Mouse (Mus musculus) hindbrain, embryonic 16.5 days (tissue): Measurements from ENCODE around the gene Ppp1r3a. TPM values are rescaled to one million over a fixed set of nuclear protein-coding genes. Genes with fewer than 3 reads are reported as not detected.

ENCODE experiments used
- ATAC-seq: fragments of 200-750 bp; cut with Nextera tagmentation; 2 replicates; pipeline ENCODE4 v1.8.0; 2017; ENCODE audit warnings: moderate TSS enrichment, moderate library complexity
- H3K27ac ChIP-seq: fragments of 300-500 bp; sonication (generic); 2 replicates; pipeline ENCODE4 v1.5.1; 2014; ENCODE audit warnings: low read depth, mild to moderate bottlenecking, control low read depth, low read length, moderate library complexity
- H3K27me3 ChIP-seq: fragments of 300-500 bp; sonication (generic); replicated peaks from 2 replicates; pipeline ENCODE4 v1.6.1; 2014; ENCODE audit warnings: low read length; ENCODE audit not compliant: control insufficient read depth, insufficient read depth
- H3K36me3 ChIP-seq: fragments of 300-500 bp; sonication (generic); 2 replicates; pipeline ENCODE4 v1.6.1; 2014; ENCODE audit warnings: mild to moderate bottlenecking, low read length, moderate library complexity, mixed read lengths; ENCODE audit not compliant: control insufficient read depth, insufficient read depth
- H3K4me1 ChIP-seq: fragments of 300-500 bp; sonication (generic); 2 replicates; pipeline ENCODE4 v1.6.1; 2014; ENCODE audit warnings: low read depth, low read length; ENCODE audit not compliant: control insufficient read depth, insufficient read depth
- H3K4me2 ChIP-seq: fragments of 300-500 bp; sonication (generic); 2 replicates; pipeline ENCODE4 v1.6.1; 2014; ENCODE audit warnings: mild to moderate bottlenecking, low read length, control low read depth, moderate library complexity
- H3K4me3 ChIP-seq: fragments of 300-500 bp; sonication (generic); 2 replicates; pipeline ENCODE4 v1.5.1; 2014; ENCODE audit warnings: mild to moderate bottlenecking, low read length, control low read depth, moderate library complexity
- H3K9ac ChIP-seq: fragments of 300-500 bp; sonication (generic); 2 replicates; pipeline ENCODE4 v1.6.1; 2014; ENCODE audit warnings: low read depth, mild to moderate bottlenecking, control low read depth, low read length, moderate library complexity
- H3K9me3 ChIP-seq: fragments of 300-500 bp; sonication (generic); 2 replicates; pipeline ENCODE4 v1.6.1; 2014; ENCODE audit warnings: mild to moderate bottlenecking, low read length, moderate library complexity; ENCODE audit not compliant: control insufficient read depth
- WGBS: fragments of 180-500 bp; shearing (Covaris S2); extraction: QIAGEN DNeasy Blood & Tissue Kit; methylation state at CpG from one replicate; pipeline ENCODE4 v1.1.7; 2014; 5-methylcytosine and 5-hydroxymethylcytosine counted together
- polyA plus RNA-seq: library from polyadenylated mRNA; unstranded; fragments of >200 nt; fragmentation: Nextera tagmentation; extraction: Ambion mirVana; gene quantifications from 2 replicates; pipeline ENCODE4 v1.2.1, GENCODE M21; 2015

Gene Ppp1r3a
- polyA plus RNA-seq: 0.07 TPM in 1 of 2 replicates, not detected in the other

DNA sequence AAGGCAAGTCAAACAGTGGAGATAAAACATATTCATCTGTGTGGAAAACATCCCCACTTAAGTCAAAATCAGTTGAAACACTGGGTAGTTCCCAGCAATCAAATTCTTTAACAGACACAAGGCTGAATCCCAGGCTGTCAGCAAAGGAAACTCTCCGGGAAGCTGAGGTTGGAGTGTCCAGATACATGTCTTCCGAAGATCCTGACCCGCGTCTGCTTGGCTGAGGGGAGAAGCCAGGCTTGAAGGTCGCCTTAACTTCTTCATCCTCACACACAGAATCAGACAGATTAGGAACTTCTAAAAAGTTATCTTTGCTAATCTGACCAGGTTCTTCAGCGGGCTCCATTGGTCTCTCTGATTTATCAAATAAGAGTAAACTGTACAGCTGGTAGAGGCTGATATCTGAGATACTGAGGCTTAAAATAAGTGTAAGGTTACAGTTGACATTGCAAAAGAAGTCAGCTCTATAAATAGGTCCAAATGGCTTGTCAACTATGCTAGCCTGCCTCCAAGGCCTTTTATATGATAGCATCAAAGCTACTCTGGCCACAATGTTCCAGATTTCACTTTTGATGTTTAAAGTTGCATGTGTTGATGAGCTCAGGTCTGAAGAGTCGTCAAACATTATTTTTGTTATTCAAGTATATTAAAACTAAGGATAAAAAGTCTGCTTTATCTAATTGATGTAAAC, at the start of gene Ppp1r3a:
Gene Ppp1r3a (minus strand): TSS at position 374 of the 691 bp plus-strand sequence.
- Histone ChIP-seq H3K4me2 (no peak within 1 kb of the TSS), H3K36me3 (no peaks in the 10 kb centered on the region), H3K27me3 (no peaks in the 10 kb centered on the region), H3K27ac (no peak within 1 kb of the TSS), H3K9me3 (no peaks in the 10 kb centered on the region), H3K4me1 (no peaks in the 10 kb centered on the region), H3K4me3 (no peak within 1 kb of the TSS), H3K9ac (no peak within 1 kb of the TSS)
- 90% methylated on average over 7 of the region's 7 CpGs for WGBS
- ATAC-seq: no peak

DNA sequence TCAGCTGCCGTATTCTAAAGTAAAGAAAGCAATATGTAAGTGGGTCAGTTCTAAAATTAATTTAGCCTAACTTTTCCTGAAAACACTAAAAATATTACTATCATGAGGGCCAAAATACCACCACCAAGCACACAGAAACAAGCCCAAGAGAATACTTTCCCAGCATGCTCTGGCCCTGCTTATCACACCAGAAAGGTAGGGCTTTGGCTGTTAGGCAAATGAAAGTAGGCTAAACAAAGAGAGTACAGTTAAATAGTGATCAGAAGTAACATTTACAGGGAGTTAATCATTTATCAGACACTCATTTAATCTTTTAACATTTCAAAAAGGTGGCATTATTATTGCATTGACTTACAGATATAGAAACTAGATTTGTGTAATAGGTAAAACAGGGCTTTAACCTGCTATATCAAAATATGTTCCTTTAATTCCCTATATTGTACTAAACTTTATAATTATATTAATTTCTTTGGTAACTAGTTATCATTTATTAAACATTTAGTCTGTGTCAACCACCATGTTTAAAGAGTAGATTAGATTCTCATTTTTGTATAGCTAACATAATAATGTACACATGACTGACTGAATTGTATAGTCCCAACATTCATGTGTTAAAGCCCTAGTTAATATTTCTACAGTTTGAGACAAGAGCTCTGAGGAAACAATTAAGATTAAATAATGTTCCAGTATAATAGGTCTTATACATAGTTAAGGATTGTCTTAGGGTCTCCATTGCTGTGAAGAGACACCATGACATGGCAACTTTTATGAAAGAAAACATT, 32.3 kb upstream of the Ppp1r3a start:
- no peaks in the 10 kb centered on the region for H3K36me3 ChIP-seq
- no peak for ATAC-seq

DNA sequence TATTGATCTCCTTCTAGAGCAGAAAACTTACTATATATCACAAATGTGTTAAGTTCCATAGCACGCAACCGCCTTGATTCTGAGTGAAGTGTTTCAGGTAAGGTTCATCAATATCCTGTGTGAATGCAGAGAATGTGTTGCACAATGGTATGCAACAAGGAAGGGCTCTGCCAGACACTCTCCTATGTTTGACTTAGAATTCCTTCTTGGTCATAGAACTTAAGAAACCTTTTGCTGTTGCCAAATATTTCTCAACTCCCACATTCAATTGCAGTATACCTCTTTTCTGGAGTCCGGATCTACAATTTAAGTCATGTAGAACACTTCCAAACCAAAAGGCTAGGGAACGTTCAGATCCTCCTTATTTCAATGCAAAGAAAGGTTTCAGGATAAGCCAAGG, 22.8 kb upstream of the Ppp1r3a start:
- Histone ChIP-seq H3K36me3 (no peaks in the 10 kb centered on the region), H3K4me3 (no peak overlapping the region), H3K9me3 (no peaks in the 10 kb centered on the region; the same call in 1 of the 2 replicates), H3K4me1 (no peaks in the 10 kb centered on the region), H3K4me2 (no peak overlapping the region), H3K9ac (no peak overlapping the region), H3K27me3 (no peaks in the 10 kb centered on the region), H3K27ac (no peak overlapping the region)
- WGBS: 91% methylated on average over 4 of the region's 4 CpGs
- ATAC-seq: no peak

More for the DNA sequence above, 32.3 kb upstream of the Ppp1r3a start:
- Histone ChIP-seq H3K9me3 (no peaks in the 10 kb centered on the region), H3K4me3 (no peak overlapping the region), H3K27ac (no peak overlapping the region), H3K27me3 (no peaks in the 10 kb centered on the region), H3K4me2 (no peak overlapping the region), H3K9ac (no peak overlapping the region), H3K4me1 (no peaks in the 10 kb centered on the region)
- 97% methylated on average over 1 of the region's 1 CpGs for WGBS

DNA sequence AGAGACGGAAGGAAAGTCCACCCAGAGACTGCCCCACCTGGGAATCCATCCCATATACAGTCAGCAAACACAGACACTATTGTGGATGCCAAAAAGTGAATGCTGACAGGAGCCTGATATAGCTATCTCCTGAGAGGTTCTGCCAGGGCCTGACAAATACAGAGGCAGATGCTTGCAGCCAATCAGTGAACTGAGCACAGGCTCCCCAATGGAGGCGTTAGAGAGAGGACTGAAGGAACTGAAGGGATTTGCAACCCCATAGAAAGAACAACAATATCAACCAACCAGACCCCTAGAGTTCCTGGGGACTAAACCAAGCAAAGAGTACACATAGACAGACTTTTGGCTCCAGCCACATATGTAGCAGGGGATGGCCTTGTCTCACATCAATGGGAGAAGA, 16.6 kb upstream of the Ppp1r3a start:
- H3K4me3 ChIP-seq: no peak overlapping the region
- no peaks in the 10 kb centered on the region for H3K36me3 ChIP-seq
- WGBS: 77% methylated on average over 2 of the region's 2 CpGs
- no peaks in the 10 kb centered on the region for H3K27me3 ChIP-seq
- no peak for ATAC-seq
- no peak overlapping the region for H3K9ac ChIP-seq
- no peak overlapping the region for H3K27ac ChIP-seq
- H3K4me2 ChIP-seq: no peak overlapping the region
- H3K9me3 ChIP-seq: no peaks in the 10 kb centered on the region
- H3K4me1 ChIP-seq: no peaks in the 10 kb centered on the region

DNA sequence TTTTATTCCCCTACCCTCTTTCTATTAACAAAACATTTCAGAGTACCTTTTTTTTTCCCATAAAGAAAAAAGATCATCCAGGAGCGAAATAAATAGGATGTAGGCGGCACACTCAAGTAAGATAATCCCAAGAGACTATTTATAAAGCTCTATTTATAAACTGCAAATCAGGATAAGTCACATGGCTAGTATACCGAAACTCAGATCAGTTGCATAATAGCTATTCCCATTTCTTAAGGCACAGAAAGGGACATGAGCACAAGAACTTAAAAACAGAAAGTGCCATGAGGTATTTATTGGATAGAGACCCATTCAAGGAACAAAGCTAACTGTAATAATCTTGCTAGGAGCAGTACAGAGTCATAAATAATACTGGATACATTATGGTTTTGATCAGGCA, 2.4 kb upstream of the Ppp1r3a start:
- no peaks in the 10 kb centered on the region for H3K4me1 ChIP-seq
- 74% methylated on average over 3 of the region's 3 CpGs for WGBS

DNA sequence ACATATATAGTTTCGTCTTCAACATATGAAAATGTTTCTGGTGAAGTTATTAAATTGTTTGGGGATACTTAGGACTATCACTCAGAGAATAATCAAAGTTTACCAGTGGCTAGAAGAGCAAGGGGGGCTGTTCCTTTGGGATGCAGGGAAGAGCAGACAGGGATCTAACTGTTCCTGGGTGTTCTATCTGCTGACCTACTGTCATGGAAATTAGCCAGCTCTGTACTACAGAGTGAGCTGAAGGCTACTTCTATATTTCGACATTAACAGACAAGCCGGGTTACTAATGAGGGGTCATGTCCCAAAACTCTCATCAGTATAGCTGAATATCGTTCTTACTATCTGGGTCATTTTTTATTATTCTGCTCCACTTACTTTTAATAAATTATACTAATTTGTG, 1.6 kb downstream of the Ppp1r3a start:
- H3K4me2 ChIP-seq: no peak overlapping the region
- no peak for ATAC-seq
- H3K9me3 ChIP-seq: no peaks in the 10 kb centered on the region
- WGBS: 78% methylated on average over 4 of the region's 4 CpGs
- no peaks in the 10 kb centered on the region for H3K4me1 ChIP-seq
- no peaks in the 10 kb centered on the region for H3K36me3 ChIP-seq
- H3K4me3 ChIP-seq: no peak overlapping the region
- H3K27ac ChIP-seq: no peak overlapping the region
- no peaks in the 10 kb centered on the region for H3K27me3 ChIP-seq
- H3K9ac ChIP-seq: no peak overlapping the region

More for the DNA sequence above, 2.4 kb upstream of the Ppp1r3a start:
- H3K27ac ChIP-seq: no peak overlapping the region
- no peaks in the 10 kb centered on the region for H3K27me3 ChIP-seq
- ATAC-seq: no peak
- H3K4me3 ChIP-seq: no peak overlapping the region
- H3K36me3 ChIP-seq: no peaks in the 10 kb centered on the region
- no peaks in the 10 kb centered on the region for H3K9me3 ChIP-seq
- H3K4me2 ChIP-seq: no peak overlapping the region
- H3K9ac ChIP-seq: no peak overlapping the region

DNA sequence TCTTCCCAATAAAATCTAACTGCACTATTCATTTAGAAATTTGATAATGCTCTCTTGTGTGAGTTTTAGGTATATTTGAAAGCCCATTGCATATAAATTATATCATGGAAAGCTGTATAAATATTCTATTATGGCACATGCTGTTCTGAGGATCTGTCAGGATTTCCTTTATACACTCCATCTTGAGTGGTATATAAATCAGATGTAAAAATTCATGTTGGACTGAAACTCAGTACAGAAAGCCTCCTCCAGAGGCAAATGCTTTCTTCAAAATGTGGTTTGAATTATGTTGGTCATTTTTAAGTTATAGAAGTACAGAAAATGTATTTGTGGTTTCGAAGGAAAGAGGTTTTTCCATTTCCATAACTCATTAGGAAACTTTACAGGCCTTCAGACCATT, 2.9 kb downstream of the Ppp1r3a start:
- Histone ChIP-seq H3K27ac (no peak overlapping the region), H3K4me2 (no peak overlapping the region), H3K36me3 (no peaks in the 10 kb centered on the region), H3K9me3 (no peaks in the 10 kb centered on the region), H3K27me3 (no peaks in the 10 kb centered on the region), H3K9ac (no peak overlapping the region), H3K4me1 (no peaks in the 10 kb centered on the region), H3K4me3 (no peak overlapping the region)
- ATAC-seq: no peak
- 62% methylated on average over 1 of the region's 1 CpGs for WGBS

DNA sequence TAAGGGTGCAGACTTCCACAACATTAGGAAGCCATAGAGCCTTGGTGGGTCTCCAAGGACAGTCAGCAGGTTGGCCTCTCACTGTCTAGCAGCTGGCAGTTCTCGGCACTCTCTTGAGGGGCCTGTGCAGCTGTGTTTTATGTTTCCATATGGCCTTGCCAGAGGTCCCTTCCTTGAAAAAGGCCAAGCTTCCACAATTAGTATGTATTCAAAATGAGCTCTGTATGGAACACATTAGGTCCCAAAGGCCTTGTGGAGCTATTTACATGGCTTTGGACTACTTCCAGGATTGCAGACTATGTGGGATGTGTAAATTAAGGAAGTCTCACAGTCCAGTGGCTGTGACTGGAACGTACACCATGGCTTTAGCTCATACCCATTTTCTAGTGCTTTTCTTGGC, 8.1 kb downstream of the Ppp1r3a start:
- H3K36me3 ChIP-seq: no peaks in the 10 kb centered on the region
- 58% methylated on average over 2 of the region's 2 CpGs for WGBS
- H3K4me3 ChIP-seq: no peak overlapping the region
- no peaks in the 10 kb centered on the region for H3K9me3 ChIP-seq
- ATAC-seq: no peak
- H3K27me3 ChIP-seq: no peaks in the 10 kb centered on the region
- H3K9ac ChIP-seq: no peak overlapping the region
- no peak overlapping the region for H3K27ac ChIP-seq
- H3K4me2 ChIP-seq: no peak overlapping the region
- H3K4me1 ChIP-seq: no peaks in the 10 kb centered on the region

DNA sequence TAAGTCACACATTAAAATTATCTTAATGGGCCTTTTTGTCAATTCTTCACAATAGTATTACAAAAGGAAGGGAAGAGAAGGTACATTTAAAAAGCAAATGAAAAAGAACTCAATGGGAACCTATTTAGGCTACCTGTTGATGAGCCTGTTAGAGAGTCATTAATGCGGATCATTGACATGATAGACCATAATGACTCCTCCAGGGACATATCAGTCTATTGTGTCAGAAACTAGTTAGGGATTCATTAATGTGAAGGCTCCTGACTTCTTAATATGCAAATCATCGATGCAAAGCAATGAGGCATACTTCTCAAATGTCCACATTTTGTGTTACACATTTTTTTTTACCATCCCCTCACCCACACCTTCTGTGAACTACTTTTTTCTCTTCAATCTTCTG, 19.1 kb downstream of the Ppp1r3a start:
- no peak overlapping the region for H3K9ac ChIP-seq
- H3K4me3 ChIP-seq: no peak overlapping the region
- no peaks in the 10 kb centered on the region for H3K4me1 ChIP-seq
- H3K36me3 ChIP-seq: no peaks in the 10 kb centered on the region
- no peak overlapping the region for H3K4me2 ChIP-seq
- WGBS: 64% methylated on average over 2 of the region's 2 CpGs
- no peaks in the 10 kb centered on the region for H3K9me3 ChIP-seq
- no peak overlapping the region for H3K27ac ChIP-seq
- no peak for ATAC-seq
- H3K27me3 ChIP-seq: no peaks in the 10 kb centered on the region
